In genomic region chr15:103552096-103552690, GRCm38 (mm10) we compare ENCODE assay signal across 9 mouse cellular contexts. TPM values are rescaled to one million over a fixed set of nuclear protein-coding genes. Genes with fewer than 3 reads are reported as not detected.
DNase-seq lines count a peak whose midpoint lies in the region; ATAC-seq and TF ChIP-seq lines count a peak whose summit lies in the region.
"Had no signal": no experiment of that assay in that cellular context is flagged by ENCODE, and none has a peak within 500 bp of the region (broad histone marks: within the 10 kb centered on the region; RNA-seq: fewer than 3 reads in every experiment).

No protein-coding gene starts in this region.

- H3K4me3 ChIP-seq in C2C12 (ENCODE audit: insufficient read depth, poor library complexity, severe bottlenecking): no peak overlapping the region
- H3K4me3 ChIP-seq in kidney, embryonic 16.5 days (ENCODE audit: low read length): no peak overlapping the region
- H3K4me3 ChIP-seq in midbrain, embryonic 14.5 days (replicated peaks; ENCODE audit: low read depth, low read length): no peak overlapping the region
- H3K4me3 ChIP-seq: erythroblast, embryonic 14.5 days had no signal

- no peak overlapping the region for H3K4me2 ChIP-seq in kidney, embryonic 16.5 days (replicated peaks; ENCODE audit: low read depth, low read length)
- no peak overlapping the region for H3K4me2 ChIP-seq in midbrain, embryonic 14.5 days (ENCODE audit: low read length)

- WGBS in kidney, embryonic 16.5 days: 46% methylated on average over 3 of the region's 3 CpGs
- 46% methylated on average over 3 of the region's 3 CpGs for WGBS in midbrain, embryonic 14.5 days

- H3K79me2 ChIP-seq in C2C12 (ENCODE audit: control insufficient read depth, insufficient read depth): no peaks in the 10 kb centered on the region

- no peaks in the 10 kb centered on the region for H3K79me3 ChIP-seq in C2C12 (ENCODE audit: low read depth)

- no peaks in the 10 kb centered on the region for H3K4me1 ChIP-seq in kidney, embryonic 16.5 days (ENCODE audit: insufficient read depth, low read length)
- H3K4me1 ChIP-seq in midbrain, embryonic 14.5 days (ENCODE audit: control insufficient read depth, insufficient read depth, low read length): no peaks in the 10 kb centered on the region

- H3K27ac ChIP-seq in kidney, embryonic 16.5 days (ENCODE audit: low read length): no peak overlapping the region
- H3K27ac ChIP-seq in midbrain, embryonic 14.5 days (replicated peaks; ENCODE audit: low read depth, low read length): no peak overlapping the region

- TF ChIP-seq CTCF in C2C12 (IDR thresholded peaks at IDR 0.05; ENCODE audit: control insufficient read depth, insufficient read depth, insufficient read length): peak; percentile 40

- H3K9ac ChIP-seq in kidney, embryonic 16.5 days (replicated peaks; ENCODE audit: low read length): no peak overlapping the region
- H3K9ac ChIP-seq in midbrain, embryonic 14.5 days (replicated peaks; ENCODE audit: low read length): no peak overlapping the region

- no peaks in the 10 kb centered on the region for H3K9me3 ChIP-seq in kidney, embryonic 16.5 days (ENCODE audit: low read length)
- H3K9me3 ChIP-seq in midbrain, embryonic 14.5 days (ENCODE audit: control insufficient read depth, low read length): no peaks in the 10 kb centered on the region; the same call in 1 of the 2 replicates

- H3ac ChIP-seq in C2C12 (ENCODE audit: control insufficient read depth, insufficient read length, low read depth): no peak overlapping the region

- H3K27me3 ChIP-seq in C2C12 (ENCODE audit: control insufficient read depth, insufficient read depth, insufficient read length): no peaks in the 10 kb centered on the region
- no peaks in the 10 kb centered on the region for H3K27me3 ChIP-seq in kidney, embryonic 16.5 days (ENCODE audit: insufficient read depth, low read length)
- no peaks in the 10 kb centered on the region for H3K27me3 ChIP-seq in midbrain, embryonic 14.5 days (ENCODE audit: control insufficient read depth, insufficient read depth, low read length)

- peak; percentile 69; the same call in 1 of the 2 replicates for ATAC-seq in kidney, embryonic 16.5 days (ENCODE audit: low FRiP score, low TSS enrichment)
- peak; percentile 53; the same call in 1 of the 2 replicates for ATAC-seq in midbrain, embryonic 14.5 days (ENCODE audit: low FRiP score, low TSS enrichment)

- peak; percentile 73 for DNase-seq in kidney, adult 9 months
- no peak for DNase-seq in kidney, adult 11 months
- peak; percentile 84 for DNase-seq in NIH3T3 (ENCODE audit: low read depth)
- peak; percentile 35 for DNase-seq in fibroblast of lung, adult 2 months (ENCODE audit: low read depth)
- DNase-seq in midbrain, embryonic 14.5 days: peak; percentile 89
- DNase-seq in adrenal gland, postnatal 4 days (ENCODE audit: low spot score in 2 of 2): no peak

- no peaks in the 10 kb centered on the region for H3K36me3 ChIP-seq in C2C12 (ENCODE audit: control insufficient read depth, insufficient read depth)
- H3K36me3 ChIP-seq in kidney, embryonic 16.5 days (ENCODE audit: insufficient read depth, low read length): no peaks in the 10 kb centered on the region
- H3K36me3 ChIP-seq in midbrain, embryonic 14.5 days (ENCODE audit: control insufficient read depth, insufficient read depth, low read length): no peaks in the 10 kb centered on the region

TF ChIP-seq in C2C12, 6 proteins besides CTCF, POLR2A, EP300 and RAD21:
- TF ChIP-seq MYOD1 (IDR thresholded peaks at IDR 0.05; ENCODE audit: control insufficient read depth, insufficient read length, low read depth): no peak
- no peak for TF ChIP-seq FOSL1 (IDR thresholded peaks at IDR 0.05; ENCODE audit: insufficient read depth, low read length, poor library complexity, severe bottlenecking)
- no peak for TF ChIP-seq CEBPB (IDR thresholded peaks at IDR 0.05; ENCODE audit: low read depth)
TF ChIP-seq in C2C12: peak in this region for 0.

RNA-seq across cellular contexts. Expression of gene Glycam1, which starts 12.7 kb away (rescaled TPM):
- polyA plus RNA-seq in C2C12 (2012; fragmentation: generic; extraction: Trizol): not detected
- polyA plus RNA-seq in kidney, embryonic 16.5 days (2015; fragmentation: Nextera tagmentation; extraction: Ambion mirVana): not detected in 2 replicates
- not detected in 2 replicates for polyA plus RNA-seq in midbrain, embryonic 14.5 days (2014; fragmentation: Nextera tagmentation; extraction: Ambion mirVana)
- not detected for total RNA-seq in adrenal gland, postnatal 4 days (2021)
- polyA plus RNA-seq: erythroblast, embryonic 14.5 days had no signal

RNA-seq across cellular contexts. Expression of gene Ppp1r1a, which starts 14.4 kb away (rescaled TPM):
- 0.02 TPM for polyA plus RNA-seq in C2C12 (2012; fragmentation: generic; extraction: Trizol)
- polyA plus RNA-seq in kidney, embryonic 16.5 days (2015; fragmentation: Nextera tagmentation; extraction: Ambion mirVana): 22.8 and 23.5 TPM in 2 replicates
- 110 and 146 TPM in 2 replicates for polyA plus RNA-seq in midbrain, embryonic 14.5 days (2014; fragmentation: Nextera tagmentation; extraction: Ambion mirVana)
- 10 to 100 TPM; 12.8 to 13.8 TPM for total RNA-seq in adrenal gland, postnatal 4 days (2021)
- polyA plus RNA-seq: erythroblast, embryonic 14.5 days had no signal

RNA-seq across cellular contexts. Expression of gene Pde1b, which starts 49.4 kb away (rescaled TPM):
- 1.6 TPM for polyA plus RNA-seq in C2C12 (2012; fragmentation: generic; extraction: Trizol)
- 4.7 and 4.8 TPM in 2 replicates for polyA plus RNA-seq in kidney, embryonic 16.5 days (2015; fragmentation: Nextera tagmentation; extraction: Ambion mirVana)
- polyA plus RNA-seq in midbrain, embryonic 14.5 days (2014; fragmentation: Nextera tagmentation; extraction: Ambion mirVana): 81.6 and 90.8 TPM in 2 replicates
- total RNA-seq in adrenal gland, postnatal 4 days (2021): 1 to 10 TPM; 5.1 to 5.6 TPM

Comparison
In these comparisons a context has a peak if more than half of its experiments do, and no peak if none do; other contexts are left out.
1. DNase-seq: peak in kidney, adult 9 months (single experiment), NIH3T3 (single experiment), fibroblast of lung, adult 2 months (single experiment) and midbrain, embryonic 14.5 days (single experiment); none in kidney, adult 11 months (single experiment) and adrenal gland, postnatal 4 days (0 of 2).
2. RNA of gene Ppp1r1a, which starts 14.4 kb away (polyA plus RNA-seq): 110 to 146 TPM in midbrain, embryonic 14.5 days and 22.8 to 23.5 TPM in kidney, embryonic 16.5 days; 0.02 TPM in C2C12 (single experiment); every median in the first group is over 10 times any median in the second.
3. RNA of gene Pde1b, which starts 49.4 kb away (polyA plus RNA-seq): 81.6 to 90.8 TPM in midbrain, embryonic 14.5 days; 4.7 to 4.8 TPM in kidney, embryonic 16.5 days and 1.6 TPM in C2C12 (single experiment); every median in the first group is over 10 times any median in the second.